Mouse (Mus musculus): ENCODE measurements around the gene Iqce. TPM values are rescaled to one million over a fixed set of nuclear protein-coding genes. Genes with fewer than 3 reads are reported as not detected.
A peak's percentile ranks its signal among the peaks of the same experiment; 100 is the strongest.

The Iqce gene
- polyA plus RNA-seq, 1 experiment, result 23.1 TPM

GRCm38 (mm10) chr5:140726062-140726839, 24.1 kb upstream of the Iqce start:
- Histone ChIP-seq H3K27me3 (replicated peaks; ENCODE audit: control insufficient read depth, insufficient read depth, low read length) (no peaks in the 10 kb centered on the region), H3K36me3 (ENCODE audit: control insufficient read depth, insufficient read depth, low read length) (no peaks in the 10 kb centered on the region), H3K27ac (ENCODE audit: insufficient read depth, low read depth, low read length) (no peak overlapping the region), H3K4me3 (ENCODE audit: insufficient read depth, low read depth, low read length) (no peak overlapping the region), H3K4me1 (ENCODE audit: control insufficient read depth, insufficient read depth, low read length) (no peaks in the 10 kb centered on the region)
- DNase-seq, result no peak
- TF ChIP-seq CTCF (conservative IDR thresholded peaks at IDR 0.05; ENCODE audit: insufficient read depth, insufficient read length, low read depth, low read length) (no peak), POLR2A (IDR thresholded peaks at IDR 0.05; ENCODE audit: low read depth, low read length) (no peak)
- WGBS, result 90% methylated on average over 7 of the region's 7 CpGs

DNA sequence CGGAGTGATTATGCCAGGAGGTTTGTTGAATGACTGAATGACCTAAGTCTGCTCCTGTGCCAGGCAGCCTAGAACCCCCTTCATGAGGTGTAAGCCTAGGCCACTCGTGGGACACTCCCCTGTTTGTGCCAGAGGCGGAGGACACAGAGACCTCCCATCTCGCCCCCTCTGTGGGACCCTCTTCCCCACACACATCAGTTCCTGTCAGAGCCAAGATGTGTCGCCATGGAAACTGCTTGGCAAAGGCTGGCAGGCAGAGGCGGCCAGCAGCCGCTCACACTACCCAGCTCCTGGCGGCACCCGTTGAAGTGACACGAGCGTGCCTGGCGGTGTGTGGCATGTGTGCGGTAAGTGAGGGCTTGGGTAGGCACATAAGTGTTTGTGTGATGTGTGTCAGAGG, 21.6 kb upstream of the Iqce start, which contains the start of gene Amz1:
Amz1 (plus strand) TSS at position 306 of the 400 bp plus-strand sequence.
- 73% methylated on average over 13 of the region's 13 CpGs for WGBS
- DNase-seq, result no peak
- no peak within 1 kb of the TSS for H3K4me3 ChIP-seq (ENCODE audit: insufficient read depth, low read depth, low read length)
- TF ChIP-seq CTCF (conservative IDR thresholded peaks at IDR 0.05; ENCODE audit: insufficient read depth, insufficient read length, low read depth, low read length), result no peak
- TF ChIP-seq POLR2A (IDR thresholded peaks at IDR 0.05; ENCODE audit: low read depth, low read length), result no peak
- H3K27ac ChIP-seq (ENCODE audit: insufficient read depth, low read depth, low read length), result no peak within 1 kb of the TSS
- H3K27me3 ChIP-seq (replicated peaks; ENCODE audit: control insufficient read depth, insufficient read depth, low read length), result no peaks in the 10 kb centered on the region
- no peaks in the 10 kb centered on the region for H3K4me1 ChIP-seq (ENCODE audit: control insufficient read depth, insufficient read depth, low read length)
- H3K36me3 ChIP-seq (ENCODE audit: control insufficient read depth, insufficient read depth, low read length), result no peaks in the 10 kb centered on the region; the same call in 1 of the 2 replicates

- no peaks in the 10 kb centered on the region for H3K27me3 ChIP-seq (replicated peaks; ENCODE audit: control insufficient read depth, insufficient read depth, low read length)
- no peak for DNase-seq
- H3K4me1 ChIP-seq (ENCODE audit: control insufficient read depth, insufficient read depth, low read length), result no peaks in the 10 kb centered on the region
- WGBS, result 77% methylated on average over 3 of the region's 3 CpGs
- H3K27ac ChIP-seq (ENCODE audit: insufficient read depth, low read depth, low read length), result no peak overlapping the region
- TF ChIP-seq POLR2A (IDR thresholded peaks at IDR 0.05; ENCODE audit: low read depth, low read length) (no peak), CTCF (conservative IDR thresholded peaks at IDR 0.05; ENCODE audit: insufficient read depth, insufficient read length, low read depth, low read length) (no peak)
- H3K36me3 ChIP-seq (ENCODE audit: control insufficient read depth, insufficient read depth, low read length), result peaks cover 3% of the 10 kb centered on the region
- no peak overlapping the region for H3K4me3 ChIP-seq (ENCODE audit: insufficient read depth, low read depth, low read length)
These were observed 19.9 kb upstream of the Iqce start for GRCm38 (mm10) chr5:140722121-140722520.

DNA sequence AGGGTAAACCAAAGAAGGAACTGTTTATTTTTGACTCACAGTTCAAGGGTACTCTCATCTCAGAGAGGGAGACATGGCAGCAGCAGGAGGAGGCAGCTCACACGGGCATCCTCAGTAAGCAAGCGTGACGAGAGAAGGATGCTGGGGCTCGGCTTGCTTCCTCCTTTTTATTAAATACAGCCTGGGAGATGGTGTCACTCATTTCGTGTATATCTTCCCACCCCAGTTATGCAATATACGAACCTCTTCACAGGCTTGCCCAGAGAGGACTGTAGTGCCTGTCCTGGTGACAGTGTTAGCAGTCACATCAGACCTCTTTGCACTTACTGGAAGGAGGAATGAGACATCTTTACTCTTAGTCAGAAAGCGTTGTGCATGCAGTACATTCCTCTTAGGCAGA, 18.6 kb upstream of the Iqce start:
- no peak for TF ChIP-seq POLR2A (IDR thresholded peaks at IDR 0.05; ENCODE audit: low read depth, low read length)
- TF ChIP-seq CTCF (conservative IDR thresholded peaks at IDR 0.05; ENCODE audit: insufficient read depth, insufficient read length, low read depth, low read length), result no peak
- WGBS, result 70% methylated on average over 7 of the region's 7 CpGs
- no peaks in the 10 kb centered on the region for H3K27me3 ChIP-seq (replicated peaks; ENCODE audit: control insufficient read depth, insufficient read depth, low read length)
- no peak overlapping the region for H3K27ac ChIP-seq (ENCODE audit: insufficient read depth, low read depth, low read length)
- DNase-seq, result no peak
- no peak overlapping the region for H3K4me3 ChIP-seq (ENCODE audit: insufficient read depth, low read depth, low read length)
- no peaks in the 10 kb centered on the region for H3K4me1 ChIP-seq (ENCODE audit: control insufficient read depth, insufficient read depth, low read length)
- peaks cover 4% of the 10 kb centered on the region for H3K36me3 ChIP-seq (ENCODE audit: control insufficient read depth, insufficient read depth, low read length)

GRCm38 (mm10) chr5:140711040-140711439, 8.9 kb upstream of the Iqce start:
- no peaks in the 10 kb centered on the region for H3K27me3 ChIP-seq (replicated peaks; ENCODE audit: control insufficient read depth, insufficient read depth, low read length)
- 76% methylated on average over 5 of the region's 5 CpGs for WGBS
- H3K27ac ChIP-seq (ENCODE audit: insufficient read depth, low read depth, low read length), result no peak overlapping the region
- no peak overlapping the region for H3K4me3 ChIP-seq (ENCODE audit: insufficient read depth, low read depth, low read length)
- TF ChIP-seq CTCF (conservative IDR thresholded peaks at IDR 0.05; ENCODE audit: insufficient read depth, insufficient read length, low read depth, low read length) (no peak), POLR2A (IDR thresholded peaks at IDR 0.05; ENCODE audit: low read depth, low read length) (no peak)
- no peak for DNase-seq
- no peaks in the 10 kb centered on the region; the same call in 1 of the 2 replicates for H3K36me3 ChIP-seq (ENCODE audit: control insufficient read depth, insufficient read depth, low read length)
- peaks cover under 1% of the 10 kb centered on the region; the same call in 1 of the 2 replicates for H3K4me1 ChIP-seq (ENCODE audit: control insufficient read depth, insufficient read depth, low read length)

DNA sequence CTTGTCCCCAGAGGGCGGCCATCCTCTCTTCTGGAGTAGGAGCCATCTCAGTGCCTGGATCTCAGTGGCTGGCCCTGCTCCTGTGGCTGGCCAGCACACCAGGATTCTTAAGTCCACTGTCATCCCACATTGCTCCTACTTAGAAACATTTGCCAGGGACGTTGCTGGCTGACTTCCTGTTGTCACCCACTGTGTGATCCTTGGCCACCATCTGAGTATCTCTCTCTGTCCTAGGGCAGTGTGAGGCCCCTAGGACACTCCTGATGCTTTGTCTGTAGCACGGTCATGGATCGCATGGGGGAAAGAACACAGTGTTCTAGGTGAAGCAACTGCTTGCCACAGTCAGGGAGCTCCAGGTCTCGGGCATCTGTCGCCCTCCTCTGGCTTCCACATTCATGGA, 8.1 kb upstream of the Iqce start:
- Histone ChIP-seq H3K4me1 (ENCODE audit: control insufficient read depth, insufficient read depth, low read length) (peaks cover 4% of the 10 kb centered on the region), H3K27ac (ENCODE audit: insufficient read depth, low read depth, low read length) (no peak overlapping the region), H3K27me3 (replicated peaks; ENCODE audit: control insufficient read depth, insufficient read depth, low read length) (no peaks in the 10 kb centered on the region), H3K4me3 (ENCODE audit: insufficient read depth, low read depth, low read length) (no peak overlapping the region), H3K36me3 (ENCODE audit: control insufficient read depth, insufficient read depth, low read length) (no peaks in the 10 kb centered on the region; the same call in 1 of the 2 replicates)
- no peak for DNase-seq
- TF ChIP-seq POLR2A (IDR thresholded peaks at IDR 0.05; ENCODE audit: low read depth, low read length) (no peak), CTCF (conservative IDR thresholded peaks at IDR 0.05; ENCODE audit: insufficient read depth, insufficient read length, low read depth, low read length) (no peak)
- 87% methylated on average over 6 of the region's 6 CpGs for WGBS

- peaks cover 9% of the 10 kb centered on the region for H3K4me1 ChIP-seq (ENCODE audit: control insufficient read depth, insufficient read depth, low read length)
- TF ChIP-seq POLR2A (IDR thresholded peaks at IDR 0.05; ENCODE audit: low read depth, low read length), result no peak
- TF ChIP-seq CTCF (conservative IDR thresholded peaks at IDR 0.05; ENCODE audit: insufficient read depth, insufficient read length, low read depth, low read length), result no peak
- 49% methylated on average over 7 of the region's 7 CpGs for WGBS
- peak overlapping the region; percentile 73 for H3K27ac ChIP-seq (ENCODE audit: insufficient read depth, low read depth, low read length)
- H3K4me3 ChIP-seq (ENCODE audit: insufficient read depth, low read depth, low read length), result peak overlapping the region; percentile 73
- no peaks in the 10 kb centered on the region for H3K36me3 ChIP-seq (ENCODE audit: control insufficient read depth, insufficient read depth, low read length)
- H3K27me3 ChIP-seq (replicated peaks; ENCODE audit: control insufficient read depth, insufficient read depth, low read length), result no peaks in the 10 kb centered on the region
- DNase-seq, result peak; percentile 16
These were observed 3.5 kb upstream of the Iqce start for GRCm38 (mm10) chr5:140705501-140706171.
